Mouse (Mus musculus): ENCODE results near the gene Chd3. TPM values are rescaled to one million over a fixed set of nuclear protein-coding genes. Genes with fewer than 3 reads are reported as not detected.
A peak's percentile ranks its signal among the peaks of the same experiment; 100 is the strongest.
"Not testable (repeated sequence)": the region's sequence is repeated elsewhere in the genome, so short reads cannot be mapped to it uniquely, and the experiment has no call there.

Gene Chd3
- polyA plus RNA-seq, 1 experiment from 2014 or later: 135 TPM

- WGBS: 29% methylated on average over 11 of the region's 11 CpGs
- ATAC-seq (ENCODE audit: insufficient number of reproducible peaks, insufficient read depth, low FRiP score, low TSS enrichment, low read depth): no peak
- Histone ChIP-seq H3K4me3 (peak overlapping the region; percentile 56), H3K4me2 (peak overlapping the region; percentile 74), H3K36me3 (peaks cover 42% of the 10 kb centered on the region), H3K27ac (peak overlapping the region; percentile 95; the same call in 1 of the 2 replicates), H3K4me1 (peaks cover 51% of the 10 kb centered on the region), H3K9me3 (no peaks in the 10 kb centered on the region), H3K27me3 (peaks cover 11% of the 10 kb centered on the region; the same call in 1 of the 2 replicates), H3K9ac (peak overlapping the region; percentile 84)
These were observed 27.6 kb upstream of the Chd3 start for GRCm38 (mm10) chr11:69396772-69397171.

GRCm38 (mm10) chr11:69395634-69396373, 26.6 kb upstream of the Chd3 start:
- Histone ChIP-seq H3K4me2 (peak overlapping the region; percentile 74), H3K27ac (peak overlapping the region; percentile 95), H3K9me3 (no peaks in the 10 kb centered on the region), H3K4me3 (peak overlapping the region; percentile 56), H3K4me1 (peaks cover 48% of the 10 kb centered on the region), H3K27me3 (peaks cover 7% of the 10 kb centered on the region; the same call in 1 of the 2 replicates), H3K36me3 (peaks cover 32% of the 10 kb centered on the region), H3K9ac (peak overlapping the region; percentile 84)
- WGBS: under 1% methylated on average over 48 of the region's 48 CpGs
- ATAC-seq (ENCODE audit: insufficient number of reproducible peaks, insufficient read depth, low FRiP score, low TSS enrichment, low read depth): peak; percentile 87

- 0% methylated on average over 24 of the region's 24 CpGs for WGBS
- peak within 1 kb of the TSS; percentile 95 for H3K27ac ChIP-seq
- H3K4me2 ChIP-seq: peak within 1 kb of the TSS; percentile 74
- H3K36me3 ChIP-seq: peaks cover 26% of the 10 kb centered on the region
- H3K9me3 ChIP-seq, H3K27me3 ChIP-seq: not testable (repeated sequence)
- H3K9ac ChIP-seq: peak within 1 kb of the TSS; percentile 84
- peak within 1 kb of the TSS; percentile 56 for H3K4me3 ChIP-seq
- peak; percentile 49; the same call in 1 of the 2 replicates for ATAC-seq (ENCODE audit: insufficient number of reproducible peaks, insufficient read depth, low FRiP score, low TSS enrichment, low read depth)
- H3K4me1 ChIP-seq: peaks cover 44% of the 10 kb centered on the region
These were observed 26.0 kb upstream of the Chd3 start, which contains the start of the genes Naa38 and Cyb5d1 for GRCm38 (mm10) chr11:69395235-69395633. Gene Naa38, plus strand, starts transcription at chr11:69395487. Gene Cyb5d1, minus strand, starts transcription at chr11:69395631.

GRCm38 (mm10) chr11:69394591-69395167, 25.5 kb upstream of the Chd3 start:
- Histone ChIP-seq H3K27ac (peak overlapping the region; percentile 95), H3K36me3 (peaks cover 21% of the 10 kb centered on the region), H3K4me3 (peak overlapping the region; percentile 56), H3K4me1 (peaks cover 44% of the 10 kb centered on the region), H3K4me2 (peak overlapping the region; percentile 62), H3K9ac (peak overlapping the region; percentile 84)
- ATAC-seq (ENCODE audit: insufficient number of reproducible peaks, insufficient read depth, low FRiP score, low TSS enrichment, low read depth); H3K9me3 ChIP-seq; H3K27me3 ChIP-seq: not testable (repeated sequence)
- 2% methylated on average over 31 of the region's 31 CpGs for WGBS

GRCm38 (mm10) chr11:69390400-69391034, 21.3 kb upstream of the Chd3 start:
- H3K27me3 ChIP-seq: no peaks in the 10 kb centered on the region
- no peaks in the 10 kb centered on the region for H3K9me3 ChIP-seq
- H3K27ac ChIP-seq: no peak overlapping the region; the same call in 1 of the 2 replicates
- H3K4me2 ChIP-seq: 0 out of 2 replicates have a peak overlapping the region, but pooled peaks have one; percentile 5
- H3K4me1 ChIP-seq: peaks cover 13% of the 10 kb centered on the region
- WGBS: 49% methylated on average over 10 of the region's 10 CpGs
- 0 out of 2 replicates have a peak overlapping the region, but pooled peaks have one; percentile 16 for H3K9ac ChIP-seq
- H3K4me3 ChIP-seq: no peak overlapping the region
- peaks cover 5% of the 10 kb centered on the region; the same call in 1 of the 2 replicates for H3K36me3 ChIP-seq
- ATAC-seq (ENCODE audit: insufficient number of reproducible peaks, insufficient read depth, low FRiP score, low TSS enrichment, low read depth): no peak; the same call in 1 of the 2 replicates

- Histone ChIP-seq H3K27ac (peak overlapping the region; percentile 11; the same call in 1 of the 2 replicates), H3K27me3 (no peaks in the 10 kb centered on the region), H3K4me2 (0 out of 2 replicates have a peak overlapping the region, but pooled peaks have one; percentile 5), H3K4me1 (peaks cover 13% of the 10 kb centered on the region), H3K4me3 (no peak overlapping the region), H3K9me3 (no peaks in the 10 kb centered on the region), H3K9ac (no peak overlapping the region), H3K36me3 (peaks cover 5% of the 10 kb centered on the region; the same call in 1 of the 2 replicates)
- WGBS: 55% methylated on average over 14 of the region's 14 CpGs
- no peak for ATAC-seq (ENCODE audit: insufficient number of reproducible peaks, insufficient read depth, low FRiP score, low TSS enrichment, low read depth)
These were observed 20.6 kb upstream of the Chd3 start for GRCm38 (mm10) chr11:69389531-69390399.

- Histone ChIP-seq H3K4me3 (no peak overlapping the region), H3K9ac (no peak overlapping the region), H3K36me3 (peaks cover 5% of the 10 kb centered on the region; the same call in 1 of the 2 replicates), H3K27ac (no peak overlapping the region), H3K9me3 (no peaks in the 10 kb centered on the region), H3K4me2 (no peak overlapping the region), H3K4me1 (peaks cover 9% of the 10 kb centered on the region), H3K27me3 (no peaks in the 10 kb centered on the region)
- ATAC-seq (ENCODE audit: insufficient number of reproducible peaks, insufficient read depth, low FRiP score, low TSS enrichment, low read depth): no peak
- 94% methylated on average over 4 of the region's 4 CpGs for WGBS
These were observed 19.5 kb upstream of the Chd3 start for GRCm38 (mm10) chr11:69388680-69389079.

GRCm38 (mm10) chr11:69386758-69387157, 17.6 kb upstream of the Chd3 start:
- no peak for ATAC-seq (ENCODE audit: insufficient number of reproducible peaks, insufficient read depth, low FRiP score, low TSS enrichment, low read depth)

GRCm38 (mm10) chr11:69384979-69385378, 15.8 kb upstream of the Chd3 start:
- Histone ChIP-seq H3K27ac (no peak overlapping the region), H3K27me3 (no peaks in the 10 kb centered on the region), H3K9me3 (no peaks in the 10 kb centered on the region), H3K4me3 (no peak overlapping the region), H3K36me3 (no peaks in the 10 kb centered on the region), H3K4me1 (peaks cover 10% of the 10 kb centered on the region), H3K9ac (no peak overlapping the region), H3K4me2 (no peak overlapping the region)
- 80% methylated on average over 6 of the region's 6 CpGs for WGBS
- no peak for ATAC-seq (ENCODE audit: insufficient number of reproducible peaks, insufficient read depth, low FRiP score, low TSS enrichment, low read depth)

More at GRCm38 (mm10) chr11:69386758-69387157, 17.6 kb upstream of the Chd3 start:
- Histone ChIP-seq H3K9me3 (no peaks in the 10 kb centered on the region), H3K36me3 (no peaks in the 10 kb centered on the region), H3K27me3 (no peaks in the 10 kb centered on the region), H3K4me3 (no peak overlapping the region), H3K9ac (no peak overlapping the region), H3K4me1 (peaks cover 13% of the 10 kb centered on the region), H3K27ac (no peak overlapping the region), H3K4me2 (no peak overlapping the region)
- WGBS: 81% methylated on average over 7 of the region's 7 CpGs

GRCm38 (mm10) chr11:69382478-69383105, 13.4 kb upstream of the Chd3 start:
- ATAC-seq (ENCODE audit: insufficient number of reproducible peaks, insufficient read depth, low FRiP score, low TSS enrichment, low read depth): no peak
- Histone ChIP-seq H3K4me2 (no peak overlapping the region), H3K9me3 (no peaks in the 10 kb centered on the region), H3K27ac (peak overlapping the region; percentile 48; the same call in 1 of the 2 replicates), H3K9ac (no peak overlapping the region; the same call in 1 of the 2 replicates), H3K36me3 (peaks cover 9% of the 10 kb centered on the region), H3K4me3 (no peak overlapping the region), H3K27me3 (no peaks in the 10 kb centered on the region), H3K4me1 (peaks cover 3% of the 10 kb centered on the region; the same call in 1 of the 2 replicates)
- 61% methylated on average over 10 of the region's 10 CpGs for WGBS

Measured in embryonic facial prominence, embryonic 13.5 days (tissue).